Mouse (Mus musculus): ENCODE data around the gene Itpr2. TPM values are rescaled to one million over a fixed set of nuclear protein-coding genes. Genes with fewer than 3 reads are reported as not detected.
A peak's percentile ranks its signal among the peaks of the same experiment; 100 is the strongest.

The Itpr2 gene
- polyA plus RNA-seq, 1 experiment from 2014 or later, result 8.2 TPM

DNA sequence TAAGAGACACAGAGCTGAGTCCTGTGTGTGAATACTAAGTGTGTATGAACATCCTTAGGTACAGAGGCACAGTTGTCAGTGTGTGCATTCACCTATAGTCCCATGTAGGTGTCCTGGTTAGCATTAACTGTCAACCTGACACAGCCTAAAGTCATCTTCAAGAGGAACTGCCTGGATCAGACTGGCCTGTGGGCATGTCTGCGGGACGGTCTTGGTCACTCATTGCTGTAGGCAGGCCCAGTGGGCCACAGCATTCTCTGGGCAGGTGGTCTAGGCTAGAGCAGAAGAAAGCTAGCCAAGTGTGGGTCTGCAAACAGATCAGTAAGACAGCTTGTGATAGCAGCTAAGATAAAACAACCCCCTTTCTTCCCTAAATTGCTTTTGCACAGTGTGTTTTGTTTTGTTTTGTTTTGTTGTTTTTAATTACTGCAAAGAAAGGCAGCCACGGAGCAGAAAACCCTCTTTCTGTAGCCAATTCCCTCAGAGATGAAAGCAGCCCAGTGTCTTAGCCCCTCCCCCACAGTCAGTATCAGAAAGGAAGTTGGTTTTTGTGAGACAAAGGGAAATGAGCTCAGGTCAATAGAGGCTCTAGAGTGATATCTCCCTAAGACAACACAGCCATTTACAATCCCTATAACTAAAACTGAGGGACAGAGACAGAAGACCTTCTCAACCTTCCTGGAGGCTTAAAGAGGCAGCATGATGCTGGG lies 422.1 kb downstream of the Itpr2 start:
- 50% methylated on average over 3 of the region's 3 CpGs for WGBS (ENCODE audit: missing documents)
- Histone ChIP-seq H3K36me3 (ENCODE audit: inconsistent target) (no peaks in the 10 kb centered on the region), H3K4me3 (ENCODE audit: inconsistent target) (no peak overlapping the region), H3K27ac (peak overlapping the region; percentile 72), H3K79me2 (ENCODE audit: inconsistent target) (no peaks in the 10 kb centered on the region)

DNA sequence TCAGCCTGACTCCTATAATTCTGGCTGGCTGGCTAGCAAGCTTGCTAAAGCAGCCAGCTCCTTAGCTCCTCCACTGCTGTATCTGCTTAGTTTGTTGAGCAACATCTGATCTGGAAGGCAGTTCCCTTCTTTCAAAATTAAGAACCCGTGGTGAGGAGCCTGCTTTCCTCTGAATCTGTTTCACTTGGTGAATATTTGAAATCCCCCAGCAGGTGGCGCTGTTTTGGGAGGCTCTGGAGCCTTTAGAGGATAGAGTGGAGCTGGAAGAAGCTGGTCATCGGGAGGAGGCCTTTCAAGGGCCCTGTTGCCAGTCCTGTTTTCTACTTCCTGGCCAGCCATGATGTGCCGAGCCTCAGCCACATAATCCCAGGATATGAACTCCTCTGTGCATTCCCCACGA lies 422.8 kb downstream of the Itpr2 start:
- no peak overlapping the region for H3K4me3 ChIP-seq (ENCODE audit: inconsistent target)

DNA sequence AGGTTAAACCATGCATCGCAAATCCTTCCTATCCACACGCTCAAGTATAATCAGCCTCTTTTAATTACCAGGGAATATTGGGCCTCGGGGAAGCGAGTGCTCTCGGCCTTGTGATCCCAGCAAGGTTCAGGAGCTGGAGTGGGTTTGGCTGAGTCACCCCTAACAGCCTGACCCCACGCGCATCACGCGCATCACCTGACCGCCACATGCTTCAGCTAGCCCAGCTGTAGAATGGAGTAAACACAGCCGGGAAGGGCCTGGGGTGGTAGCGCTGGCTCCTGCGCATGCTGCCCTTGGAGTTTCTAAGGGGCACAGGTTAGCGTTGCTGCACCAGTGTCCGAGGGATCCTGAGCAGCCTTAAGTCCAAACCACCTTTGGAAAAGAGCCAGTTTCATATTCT lies 423.9 kb downstream of the Itpr2 start:
- no peak overlapping the region for H3K27ac ChIP-seq
- no peaks in the 10 kb centered on the region for H3K79me2 ChIP-seq (ENCODE audit: inconsistent target)
- WGBS (ENCODE audit: missing documents), result 93% methylated on average over 15 of the region's 15 CpGs
- H3K36me3 ChIP-seq (ENCODE audit: inconsistent target), result no peaks in the 10 kb centered on the region
- H3K4me3 ChIP-seq (ENCODE audit: inconsistent target), result no peak overlapping the region

More for the DNA sequence above, 422.8 kb downstream of the Itpr2 start:
- peak overlapping the region; percentile 72 for H3K27ac ChIP-seq
- no peaks in the 10 kb centered on the region for H3K79me2 ChIP-seq (ENCODE audit: inconsistent target)
- H3K36me3 ChIP-seq (ENCODE audit: inconsistent target), result no peaks in the 10 kb centered on the region
- WGBS (ENCODE audit: missing documents), result 39% methylated on average over 5 of the region's 5 CpGs

DNA sequence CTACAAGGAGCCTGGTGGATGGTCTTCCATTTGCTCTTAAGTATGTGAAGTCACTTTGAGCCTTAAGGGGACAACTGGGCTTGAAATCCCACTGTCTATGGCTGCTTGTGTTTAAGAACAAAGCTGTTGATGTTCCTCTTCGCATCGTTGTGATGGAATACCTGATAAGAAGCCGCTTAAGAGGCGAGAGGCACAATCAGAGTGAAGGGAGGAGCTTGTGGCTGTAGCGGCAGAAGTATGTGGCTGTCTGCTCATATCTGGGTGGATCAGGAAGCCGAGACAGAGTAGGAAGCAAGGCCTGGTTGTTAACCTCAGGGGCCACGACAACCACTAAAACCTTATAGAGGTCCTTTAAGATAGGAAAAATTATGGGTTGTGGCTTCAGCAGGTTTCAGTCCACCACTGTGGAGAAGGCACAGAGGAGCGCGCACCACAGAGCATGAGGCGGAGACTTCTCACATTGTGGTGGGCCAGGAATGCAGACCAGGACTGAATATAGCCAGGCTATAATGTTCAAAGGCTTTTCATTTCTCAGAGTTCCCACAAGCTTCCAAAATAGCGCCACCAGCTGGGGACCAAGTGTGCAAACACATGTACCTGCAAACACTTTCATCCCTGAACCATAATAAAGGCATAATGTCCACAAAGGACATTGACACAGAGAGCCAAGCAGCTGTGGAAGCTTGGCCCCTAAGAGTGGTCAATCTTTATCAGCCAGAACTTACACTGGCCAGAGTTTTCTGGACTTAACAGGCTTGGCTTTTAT lies 424.7 kb downstream of the Itpr2 start:
- 62% methylated on average over 11 of the region's 11 CpGs for WGBS (ENCODE audit: missing documents)
- Histone ChIP-seq H3K36me3 (ENCODE audit: inconsistent target) (no peaks in the 10 kb centered on the region), H3K4me3 (ENCODE audit: inconsistent target) (no peak overlapping the region), H3K79me2 (ENCODE audit: inconsistent target) (no peaks in the 10 kb centered on the region), H3K27ac (no peak overlapping the region)

DNA sequence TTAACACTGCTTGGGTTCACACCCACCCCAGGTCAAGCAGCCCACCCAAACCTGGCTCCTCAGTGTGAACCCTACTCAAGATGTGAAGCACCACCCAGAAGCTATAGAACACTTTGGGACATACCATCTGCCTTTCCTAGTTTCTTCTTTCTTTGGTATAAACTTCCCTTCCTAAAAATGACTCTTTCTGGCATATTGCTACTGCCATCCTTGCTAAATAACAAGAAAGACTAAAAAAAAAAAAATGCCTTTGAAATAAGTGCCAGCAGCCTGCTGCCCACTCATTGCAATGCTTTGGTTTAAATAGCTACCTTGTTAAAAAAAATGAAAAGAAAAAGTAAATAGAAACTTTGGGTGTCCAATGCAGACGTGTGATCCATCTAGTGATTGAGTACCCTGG lies 429.2 kb downstream of the Itpr2 start:
- WGBS (ENCODE audit: missing documents), result 92% methylated on average over 1 of the region's 1 CpGs
- H3K27ac ChIP-seq, result no peak overlapping the region
- no peaks in the 10 kb centered on the region for H3K79me2 ChIP-seq (ENCODE audit: inconsistent target)
- H3K4me3 ChIP-seq (ENCODE audit: inconsistent target), result no peak overlapping the region
- no peaks in the 10 kb centered on the region for H3K36me3 ChIP-seq (ENCODE audit: inconsistent target)

DNA sequence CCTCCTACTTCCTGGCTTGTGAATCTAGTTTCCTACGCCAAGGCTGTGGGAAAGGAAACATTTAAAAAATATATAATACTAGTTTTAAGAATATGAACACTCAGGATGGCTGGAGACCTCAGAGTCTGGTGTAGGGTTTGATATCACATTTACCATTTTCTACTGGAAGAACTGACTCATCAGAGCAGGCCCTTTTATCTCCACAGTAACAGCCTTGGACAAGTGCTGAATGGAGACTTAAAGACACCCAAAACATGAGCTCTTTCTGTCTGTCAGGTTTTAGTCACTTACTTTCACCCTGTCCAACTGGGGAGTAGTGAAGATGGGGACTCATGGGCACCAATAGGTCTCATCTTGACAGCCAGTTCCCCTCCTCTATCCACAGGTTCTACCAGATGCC lies 430.1 kb downstream of the Itpr2 start:
- 100% methylated on average over 1 of the region's 1 CpGs for WGBS (ENCODE audit: missing documents)
- Histone ChIP-seq H3K27ac (no peak overlapping the region), H3K36me3 (ENCODE audit: inconsistent target) (no peaks in the 10 kb centered on the region), H3K79me2 (ENCODE audit: inconsistent target) (no peaks in the 10 kb centered on the region), H3K4me3 (ENCODE audit: inconsistent target) (no peak overlapping the region)

Other genes starting within 250 kb of the Itpr2 start
- 81.7 to 146 TPM (median 81.9 TPM) in 3 replicates for gene Fgfr1op2, start 75.0 kb upstream of the Itpr2 start, polyA plus RNA-seq (2018)
- 15.9 to 48.3 TPM (median 18.5 TPM) in 3 replicates for gene Ints13, start 75.6 kb upstream of the Itpr2 start, polyA plus RNA-seq (2018)
- 25.7 to 41.0 TPM (median 35.8 TPM) in 3 replicates for gene Med21, start 140.3 kb upstream of the Itpr2 start, polyA plus RNA-seq (2018)
- gene Tm7sf3, start 140.6 kb upstream of the Itpr2 start, polyA plus RNA-seq (2018), result 11.7 to 20.2 TPM (median 17.7 TPM) in 3 replicates
- 2.7 to 4.0 TPM (median 3.3 TPM) in 3 replicates for gene Stk38l, start 222.8 kb upstream of the Itpr2 start, polyA plus RNA-seq (2018)

All from macrophage (primary cell).